In genomic region chr4:43116249-43116648, GRCm38 (mm10) we compare ENCODE assay signal across 30 mouse cellular contexts.
"Had no signal": no experiment of that assay in that cellular context is flagged by ENCODE, and none has a peak within 500 bp of the region (broad histone marks: within the 10 kb centered on the region; RNA-seq: fewer than 3 reads in every experiment).

No protein-coding gene starts in this region.

- DNase-seq: gastrocnemius, adult 2 months; gastrocnemius, postnatal 10 days; gastrocnemius, postnatal 36 days; heart, adult 11 months; heart, adult 2 months; heart, postnatal 14 days; heart, postnatal 36 days; kidney, adult 18-20 months; kidney, adult 8-10 months; kidney, postnatal 14 days; kidney, postnatal 4 days; liver; liver, embryonic 13.5 days had no signal

- H3K27ac ChIP-seq: gastrocnemius, adult 2 months; heart, adult 2 months; heart, embryonic 13.5 days; heart, embryonic 15.5 days; hindbrain, embryonic 13.5 days; hindbrain, embryonic 15.5 days; hindbrain, postnatal 0 days; intestine, embryonic 15.5 days; kidney, embryonic 15.5 days; kidney, postnatal 0 days; layer of hippocampus, adult 2 months; left cerebral cortex, adult 2 months; limb, embryonic 10.5 days; limb, embryonic 12.5 days; liver, embryonic 13.5 days; liver, embryonic 15.5 days had no signal

- ATAC-seq: hindbrain, postnatal 0 days; inflammation-experienced regulatory T-cells, adult 6 months; intestine, embryonic 15.5 days; intestine, postnatal 0 days had no signal

- H3K4me3 ChIP-seq: gastrocnemius, adult 2 months; heart, adult 2 months; heart, embryonic 13.5 days; heart, embryonic 15.5 days; hindbrain, embryonic 13.5 days; hindbrain, embryonic 15.5 days; intestine, embryonic 15.5 days; kidney, embryonic 15.5 days; layer of hippocampus, adult 2 months; left cerebral cortex, adult 2 months; limb, embryonic 10.5 days; limb, embryonic 12.5 days; liver, embryonic 13.5 days; liver, embryonic 15.5 days had no signal

- H3K36me3 ChIP-seq: heart, embryonic 15.5 days; hindbrain, embryonic 13.5 days; hindbrain, embryonic 15.5 days; intestine, embryonic 15.5 days; kidney, embryonic 15.5 days; limb, embryonic 10.5 days; limb, embryonic 12.5 days; liver, embryonic 13.5 days; liver, embryonic 15.5 days had no signal

- H3K9me3 ChIP-seq: heart, embryonic 13.5 days; heart, embryonic 15.5 days; hindbrain, embryonic 13.5 days; hindbrain, embryonic 15.5 days; intestine, embryonic 15.5 days; kidney, embryonic 15.5 days; limb, embryonic 10.5 days; limb, embryonic 12.5 days; liver, embryonic 13.5 days; liver, embryonic 15.5 days had no signal

- H3K9ac ChIP-seq: heart, embryonic 13.5 days; heart, embryonic 15.5 days; hindbrain, embryonic 13.5 days; hindbrain, embryonic 15.5 days; intestine, embryonic 15.5 days; kidney, embryonic 15.5 days; limb, embryonic 12.5 days; liver, embryonic 13.5 days; liver, embryonic 15.5 days had no signal

- H3K4me2 ChIP-seq: heart, embryonic 11.5 days; heart, embryonic 13.5 days; heart, embryonic 15.5 days; hindbrain, embryonic 13.5 days; hindbrain, embryonic 15.5 days; intestine, embryonic 15.5 days; kidney, embryonic 15.5 days; limb, embryonic 12.5 days; liver, embryonic 11.5 days; liver, embryonic 13.5 days; liver, embryonic 15.5 days had no signal

- H3K27me3 ChIP-seq: heart, embryonic 13.5 days; heart, embryonic 15.5 days; hindbrain, embryonic 13.5 days; hindbrain, embryonic 15.5 days; intestine, embryonic 15.5 days; kidney, embryonic 15.5 days; limb, embryonic 12.5 days; liver, embryonic 13.5 days; liver, embryonic 15.5 days had no signal

- H3K4me1 ChIP-seq: heart, embryonic 13.5 days; heart, embryonic 15.5 days; hindbrain, embryonic 13.5 days; hindbrain, embryonic 15.5 days; intestine, embryonic 15.5 days; kidney, embryonic 15.5 days; limb, embryonic 10.5 days; limb, embryonic 12.5 days; liver, embryonic 13.5 days; liver, embryonic 15.5 days had no signal
